Mouse (Mus musculus) thymus, adult 18-20 months (tissue): ENCODE results near the gene Hmgcll1.

Source experiments
- DNase-seq, 2 experiments: peaks; one replicate each; pipeline ENCODE4 v3.0.0; 2022; ENCODE audit warnings: mixed read lengths in 2 of 2

The Hmgcll1 gene

GRCm38 (mm10) chr9:76014631-76015531 lies at the start of gene Hmgcll1:
Gene Hmgcll1 (plus strand): TSS chr9:76014855.
- no peak for DNase-seq

- no peak for DNase-seq
Measured at GRCm38 (mm10) chr9:75980097-75980496, 34.6 kb upstream of the Hmgcll1 start.

- no peak for DNase-seq
Measured at GRCm38 (mm10) chr9:75981139-75981538, 33.5 kb upstream of the Hmgcll1 start.

- DNase-seq = no peak
Measured at GRCm38 (mm10) chr9:75989491-75989890, 25.2 kb upstream of the Hmgcll1 start.

GRCm38 (mm10) chr9:75998791-75999350 lies 15.8 kb upstream of the Hmgcll1 start:
- DNase-seq = no peak

GRCm38 (mm10) chr9:76000876-76001858 lies 13.5 kb upstream of the Hmgcll1 start:
- DNase-seq = no peak

- DNase-seq = no peak
Measured at GRCm38 (mm10) chr9:76003066-76003465, 11.6 kb upstream of the Hmgcll1 start.

GRCm38 (mm10) chr9:76003637-76004036 lies 11.0 kb upstream of the Hmgcll1 start:
- DNase-seq = no peak

GRCm38 (mm10) chr9:76007342-76007970 lies 7.2 kb upstream of the Hmgcll1 start:
- DNase-seq = no peak

- DNase-seq = no peak
Measured at GRCm38 (mm10) chr9:76013789-76014188, 866 bp upstream of the Hmgcll1 start.

GRCm38 (mm10) chr9:76015971-76016370 lies 1.3 kb downstream of the Hmgcll1 start:
- no peak for DNase-seq

GRCm38 (mm10) chr9:76016506-76016905 lies 1.9 kb downstream of the Hmgcll1 start:
- no peak for DNase-seq

GRCm38 (mm10) chr9:76023551-76023973 lies 8.9 kb downstream of the Hmgcll1 start:
- no peak for DNase-seq

- no peak for DNase-seq
Measured at GRCm38 (mm10) chr9:76024277-76025246, 9.9 kb downstream of the Hmgcll1 start.

GRCm38 (mm10) chr9:76029471-76030199 lies 15.0 kb downstream of the Hmgcll1 start:
- no peak for DNase-seq

- no peak for DNase-seq
Measured at GRCm38 (mm10) chr9:76035058-76035457, 20.4 kb downstream of the Hmgcll1 start.

- no peak for DNase-seq
Measured at GRCm38 (mm10) chr9:76038327-76039103, 23.9 kb downstream of the Hmgcll1 start.

GRCm38 (mm10) chr9:76039711-76040110 lies 25.1 kb downstream of the Hmgcll1 start:
- no peak for DNase-seq

GRCm38 (mm10) chr9:76043341-76043740 lies 28.7 kb downstream of the Hmgcll1 start:
- no peak for DNase-seq

GRCm38 (mm10) chr9:76060935-76061334 lies 46.3 kb downstream of the Hmgcll1 start:
- DNase-seq = no peak
